ENCODE assay signal across 9 mouse cellular contexts in genomic region chr8:121761480-121761879, GRCm38 (mm10). TPM values are rescaled to one million over a fixed set of nuclear protein-coding genes. Genes with fewer than 3 reads are reported as not detected.
DNase-seq lines count a peak whose midpoint lies in the region; ATAC-seq and TF ChIP-seq lines count a peak whose summit lies in the region.
"Had no signal": no experiment of that assay in that cellular context is flagged by ENCODE, and none has a peak within 500 bp of the region (broad histone marks: within the 10 kb centered on the region; RNA-seq: fewer than 3 reads in every experiment).

No protein-coding gene starts in this region.

- no peak for TF ChIP-seq CTCF in heart, adult 2 months (IDR thresholded peaks at IDR 0.05)

- whole genome bisulfite sequencing in heart, embryonic 16.5 days = 22% methylated on average over 10 of the region's 10 CpGs
- WGBS in heart, adult 2 months = 25% methylated on average over 10 of the region's 10 CpGs

- no peak for DNase-seq in heart, adult 2 months
- peak; percentile 17 for DNase-seq in thymus, postnatal 0 days (ENCODE audit: low spot score)
- DNase-seq in thymus, postnatal 25 days = no peak
- DNase-seq in kidney, postnatal 14 days = peak; percentile 37
- peak; percentile 58 for DNase-seq in testis, postnatal 10 days (ENCODE audit: low spot score)
- DNase-seq in urinary bladder, adult 18-20 months (ENCODE audit: low spot score in 2 of 2) = no peak
- no peak for DNase-seq in right cerebral cortex, postnatal 10 days (ENCODE audit: low spot score in 2 of 2)

- no peaks in the 10 kb centered on the region for H3K9me3 ChIP-seq in heart, embryonic 16.5 days (replicated peaks; ENCODE audit: control insufficient read depth, low read length)
- H3K9me3 ChIP-seq: neural tube, embryonic 12.5 days had no signal

- H3K27me3 ChIP-seq in heart, embryonic 16.5 days (ENCODE audit: control insufficient read depth, insufficient read depth, low read length) = 0 out of 2 replicates have a peak, but pooled peaks cover 5% of the 10 kb centered on the region
- H3K27me3 ChIP-seq in heart, adult 2 months (ENCODE audit: control insufficient read depth, insufficient read depth, low read length) = no peaks in the 10 kb centered on the region
- H3K27me3 ChIP-seq: neural tube, embryonic 12.5 days had no signal

- H3K79me2 ChIP-seq in heart, adult 2 months (replicated peaks; ENCODE audit: control insufficient read depth, insufficient read depth, low read length) = no peaks in the 10 kb centered on the region

- no peak overlapping the region for H3K9ac ChIP-seq in heart, embryonic 16.5 days (ENCODE audit: low read length)
- H3K9ac ChIP-seq in heart, adult 2 months (ENCODE audit: low read depth, low read length) = no peak overlapping the region
- H3K9ac ChIP-seq: neural tube, embryonic 12.5 days had no signal

- intact Hi-C loops in heart, adult 2 months (cut with DNase I) = no loop called here

- ATAC-seq in heart, embryonic 16.5 days (replicated peaks; ENCODE audit: extremely low read depth, insufficient read depth, low FRiP score) = 0 out of 2 replicates have a peak, but pooled peaks have one; percentile 41

- TF ChIP-seq POLR2A in heart, adult 2 months (IDR thresholded peaks at IDR 0.05; ENCODE audit: insufficient read depth, low read depth, low read length) = no peak

- no peak overlapping the region for H3K4me3 ChIP-seq in heart, embryonic 16.5 days (ENCODE audit: low read length)
- no peak overlapping the region for H3K4me3 ChIP-seq in heart, adult 2 months
- H3K4me3 ChIP-seq: neural tube, embryonic 12.5 days had no signal

- H3K36me3 ChIP-seq in heart, embryonic 16.5 days (ENCODE audit: control insufficient read depth, insufficient read depth) = no peaks in the 10 kb centered on the region
- no peaks in the 10 kb centered on the region for H3K36me3 ChIP-seq in heart, adult 2 months (ENCODE audit: control insufficient read depth, insufficient read depth, low read length)
- H3K36me3 ChIP-seq: neural tube, embryonic 12.5 days had no signal

- TF ChIP-seq EP300 in heart, adult 2 months (IDR thresholded peaks at IDR 0.05; ENCODE audit: insufficient read depth, low read depth, low read length) = no peak

- H3K4me1 ChIP-seq in heart, embryonic 16.5 days (ENCODE audit: control insufficient read depth, insufficient read depth, low read length) = no peaks in the 10 kb centered on the region
- H3K4me1 ChIP-seq in heart, adult 2 months (ENCODE audit: control insufficient read depth, insufficient read depth, low read length) = no peaks in the 10 kb centered on the region

- no peak overlapping the region for H3K27ac ChIP-seq in heart, embryonic 16.5 days (ENCODE audit: low read length)
- no peak overlapping the region for H3K27ac ChIP-seq in heart, adult 2 months
- H3K27ac ChIP-seq: neural tube, embryonic 12.5 days had no signal

- H3K4me2 ChIP-seq in heart, embryonic 16.5 days (ENCODE audit: low read depth, low read length) = no peak overlapping the region
- H3K4me2 ChIP-seq: neural tube, embryonic 12.5 days had no signal

RNA-seq across cellular contexts. Expression of gene Jph3, which starts 32.1 kb away (rescaled TPM):
- polyA plus RNA-seq in heart, embryonic 16.5 days (2015; fragmentation: Nextera tagmentation; extraction: Ambion mirVana) = 0.21 and 0.25 TPM in 2 replicates
- total RNA-seq in heart, adult 2 months (2021) = under 1 TPM in 1 of 2 experiments, not detected in 1; 0.11 TPM
- polyA plus RNA-seq in heart, adult 2 months (2012; rRNA removed) = 0.09 and 0.10 TPM in 2 replicates
- 0.04 TPM in 1 of 2 replicates, not detected in the other for polyA plus RNA-seq in thymus, postnatal 0 days (2015; fragmentation: Nextera tagmentation; extraction: Ambion mirVana)

Comparison
In these comparisons a context has a peak if more than half of its experiments do, and no peak if none do; other contexts are left out.
1. DNase-seq: peak in thymus, postnatal 0 days (single experiment), kidney, postnatal 14 days (single experiment) and testis, postnatal 10 days (single experiment); none in heart, adult 2 months (0 of 2), thymus, postnatal 25 days (single experiment), urinary bladder, adult 18-20 months (0 of 2) and right cerebral cortex, postnatal 10 days (0 of 2).